Mouse (Mus musculus) CH12.LX (cell line): ENCODE data around the gene Gm20498. TPM values are rescaled to one million over a fixed set of nuclear protein-coding genes. Genes with fewer than 3 reads are reported as not detected.
"Not testable (repeated sequence)": the region's sequence is repeated elsewhere in the genome, so short reads cannot be mapped to it uniquely, and the experiment has no call there.

Experiments
- DNase-seq: peaks from one replicate; pipeline ENCODE4 v3.0.0-alpha.2; 2013; ENCODE audit errors: extremely low read depth
- H3K27ac ChIP-seq: 2 replicates; pipeline ENCODE4 v1.5.1; 2012; ENCODE audit warnings: low read depth, mild to moderate bottlenecking, control low read depth, moderate library complexity; ENCODE audit not compliant: insufficient read depth
- H3K27me3 ChIP-seq: replicated peaks from 2 replicates; pipeline ENCODE3; 2012; ENCODE audit warnings: inconsistent platforms
- H3K36me3 ChIP-seq, 2 experiments: replicated peaks in 1 of 2; 2 replicates each; pipeline versions ENCODE3 to v1.6.1; 2012; ENCODE audit warnings: inconsistent platforms in 1 of 2, low read length in 1 of 2, mild to moderate bottlenecking in 1 of 2, mixed read lengths in 1 of 2, moderate library complexity in 1 of 2; ENCODE audit not compliant: control insufficient read depth in 1 of 2, insufficient read depth in 1 of 2
- H3K4me1 ChIP-seq, 2 experiments: 2 replicates each; pipeline ENCODE4 v1.6.1; 2012; ENCODE audit warnings: inconsistent platforms in 1 of 2, moderate library complexity in 1 of 2; ENCODE audit not compliant: insufficient read depth in 2 of 2, control insufficient read depth in 1 of 2
- H3K4me2 ChIP-seq: 2 replicates; pipeline ENCODE4 v1.6.1; 2012; ENCODE audit warnings: low read depth, mild to moderate bottlenecking, control low read depth; ENCODE audit not compliant: poor library complexity, insufficient read depth, severe bottlenecking
- H3K4me3 ChIP-seq, 3 experiments: fragments of 150-350 bp in 1 of 3; sonication (generic) in 1 of 3; replicated peaks in 1 of 3; 2 replicates each; pipeline versions ENCODE3 to v1.5.1; 2011 to 2012; ENCODE audit warnings: low read depth in 2 of 3, low read length in 2 of 3, mild to moderate bottlenecking in 2 of 3, moderate library complexity in 2 of 3, control low read depth in 1 of 3, improper control_type of control experiment in 1 of 3, inconsistent platforms in 1 of 3, mixed read lengths in 1 of 3; ENCODE audit not compliant: poor library complexity in 1 of 3
- H3K79me2 ChIP-seq: replicated peaks from 2 replicates; pipeline ENCODE4 v1.6.1; 2012; ENCODE audit warnings: mild to moderate bottlenecking, moderate library complexity; ENCODE audit not compliant: control insufficient read depth, poor library complexity, insufficient read depth, severe bottlenecking; ENCODE audit errors: extremely low read depth
- H3K9ac ChIP-seq: 2 replicates; pipeline ENCODE4 v1.6.1; 2012; ENCODE audit warnings: low read depth, mild to moderate bottlenecking, control low read depth, moderate library complexity; ENCODE audit not compliant: insufficient read depth
- H3K9me3 ChIP-seq: replicated peaks from 2 replicates; pipeline ENCODE3; 2012; ENCODE audit warnings: low read length, inconsistent platforms, mixed read lengths
- BHLHE40 ChIP-seq: IDR thresholded peaks from 2 replicates; pipeline ENCODE4 v1.6.1; 2011; ENCODE audit warnings: mild to moderate bottlenecking, low read depth, low read length, improper control_type of control experiment
- E2F4 ChIP-seq: IDR thresholded peaks from 2 replicates; pipeline ENCODE4 v1.6.1; 2011; ENCODE audit warnings: low read depth, low read length, improper control_type of control experiment; ENCODE audit not compliant: insufficient replicate concordance
- HCFC1 ChIP-seq: IDR thresholded peaks from 2 replicates; pipeline ENCODE4 v1.6.1; 2012; ENCODE audit warnings: low read depth, mild to moderate bottlenecking, inconsistent platforms, low read length, improper control_type of control experiment
- MXI1 ChIP-seq: IDR thresholded peaks from 2 replicates; pipeline ENCODE4 v1.6.1; 2011; ENCODE audit warnings: mild to moderate bottlenecking, low read depth, low read length, improper control_type of control experiment
- MYC ChIP-seq: IDR thresholded peaks from 2 replicates; pipeline ENCODE4 v1.6.1; 2011; ENCODE audit warnings: low read depth, mild to moderate bottlenecking, improper control_type of control experiment, low read length
- NELFE ChIP-seq: IDR thresholded peaks from 2 replicates; pipeline ENCODE4 v1.6.1; 2011; ENCODE audit warnings: low read depth, low read length, improper control_type of control experiment
- NRF1 ChIP-seq: IDR thresholded peaks from 2 replicates; pipeline ENCODE4 v1.6.1; 2014; ENCODE audit warnings: low read depth, mild to moderate bottlenecking, inconsistent platforms, low read length, improper control_type of control experiment, moderate library complexity
- PAX5 ChIP-seq: IDR thresholded peaks from 2 replicates; pipeline ENCODE4 v1.6.1; 2012; ENCODE audit warnings: low read length, inconsistent platforms, mixed read lengths
- SIN3A ChIP-seq: IDR thresholded peaks from 2 replicates; pipeline ENCODE4 v1.6.1; 2012; ENCODE audit warnings: low read length, improper control_type of control experiment, inconsistent platforms
- ZC3H11A ChIP-seq: IDR thresholded peaks from 2 replicates; pipeline ENCODE4 v1.6.1; 2012; ENCODE audit warnings: low read depth, mild to moderate bottlenecking, inconsistent platforms, low read length, improper control_type of control experiment
- dilution Hi-C: fragments of 300-500 bp; cut with MboI; formaldehyde crosslinking; loops from 2 replicates; pipeline ENCODE4 v1.14.3; 2020; ENCODE audit warnings: low sequenced_read_pairs; ENCODE audit not compliant: extremely low pct_unique_long_range_greater_than_20kb, extremely low pct_ligation_motif_present
- in situ Hi-C: fragments of 300-500 bp; cut with MboI; formaldehyde crosslinking; loops from 3 replicates; pipeline ENCODE4 v1.14.3; 2019; ENCODE audit warnings: low sequenced_read_pairs, low pct_ligation_motif_present, low pct_unique_long_range_greater_than_20kb, mixed read lengths
- polyA plus RNA-seq: library from polyadenylated mRNA; unstranded; fragments of >175 nt; gene quantifications from 2 replicates; pipeline ENCODE4 v1.2.1, GENCODE M21; 2012; ENCODE audit warnings: low read depth; ENCODE audit not compliant: insufficient read length
- total RNA-seq, 2 experiments: library from RNA; depleted of rRNA; stranded (reverse); fragments of 300-350 nt in 1 of 2; fragments of >200 nt in 1 of 2; gene quantifications; 2 replicates each; pipeline ENCODE4 v1.2.3; 2012 to 2014

Gene Gm20498
- total and polyA plus RNA-seq, 3 experiments, result 25.7 to 52.2 (median 32.6) TPM

GRCm38 (mm10) chr12:81484212-81484611, 48.5 kb downstream of the Gm20498 start:
- H3K9ac ChIP-seq, result peak overlapping the region; percentile 74
- peaks cover 0 to 17% of the 10 kb centered on the region in 2 experiments for H3K36me3 ChIP-seq
- no peak for DNase-seq
- peak; percentile 56 for TF ChIP-seq MYC
- peak; percentile 31; the same call in 1 of the 2 replicates for TF ChIP-seq SIN3A
- TF ChIP-seq NELFE, result no peak
- TF ChIP-seq BHLHE40, result peak; percentile 74
- TF ChIP-seq ZC3H11A, result no peak
- peaks cover 0 to 14% of the 10 kb centered on the region in 2 experiments; a peak in 2 of 4 replicates for H3K4me1 ChIP-seq
- H3K9me3 ChIP-seq, result no peaks in the 10 kb centered on the region
- in situ Hi-C loops (no loop called here), dilution Hi-C loops (no loop called here)
- peaks cover 20% of the 10 kb centered on the region for H3K79me2 ChIP-seq
- peak overlapping the region; percentile 75 to 93 (median 82) for H3K4me3 ChIP-seq
- H3K4me2 ChIP-seq, result peak overlapping the region; percentile 95; the same call in 1 of the 2 replicates
- H3K27ac ChIP-seq, result no peak overlapping the region
- H3K27me3 ChIP-seq, result no peaks in the 10 kb centered on the region

- H3K4me1 ChIP-seq, result peaks cover 0 to 14% of the 10 kb centered on the region in 2 experiments; a peak in 2 of 4 replicates
- peak overlapping the region; percentile 74; the same call in 1 of the 2 replicates for H3K9ac ChIP-seq
- in situ Hi-C loops, result no loop called here
- dilution Hi-C loops, result no loop called here
- peak overlapping the region; percentile 95 for H3K4me2 ChIP-seq
- H3K27ac ChIP-seq, result no peak overlapping the region
- no peaks in the 10 kb centered on the region for H3K27me3 ChIP-seq
- DNase-seq, result peak; percentile 66
- H3K4me3 ChIP-seq, result peak overlapping the region; percentile 35 to 93 (median 82)
- TF ChIP-seq MXI1 (peak; percentile 22; the same call in 1 of the 2 replicates), HCFC1 (0 out of 2 replicates have a peak, but pooled peaks have one; percentile 12), SIN3A (no peak), PAX5 (no peak), NRF1 (peak; percentile 56), E2F4 (0 out of 2 replicates have a peak, but pooled peaks have one; percentile 35)
- no peaks in the 10 kb centered on the region for H3K9me3 ChIP-seq
- peaks cover 20% of the 10 kb centered on the region for H3K79me2 ChIP-seq
- peaks cover 0 to 18% of the 10 kb centered on the region in 2 experiments for H3K36me3 ChIP-seq
These were observed 49.0 kb downstream of the Gm20498 start for GRCm38 (mm10) chr12:81483656-81484055.

- H3K27me3 ChIP-seq, H3K9ac ChIP-seq, H3K4me3 ChIP-seq, H3K27ac ChIP-seq, H3K36me3 ChIP-seq, dilution Hi-C loops, in situ Hi-C loops, H3K79me2 ChIP-seq, H3K4me1 ChIP-seq, H3K9me3 ChIP-seq, H3K4me2 ChIP-seq, DNase-seq: not testable (repeated sequence)
These were observed 73.7 kb downstream of the Gm20498 start for GRCm38 (mm10) chr12:81459051-81459450.

- in situ Hi-C loops, dilution Hi-C loops: not testable (repeated sequence)
These were observed 93.7 kb downstream of the Gm20498 start for GRCm38 (mm10) chr12:81438985-81439384.

GRCm38 (mm10) chr12:81434778-81435177, 97.9 kb downstream of the Gm20498 start:
- H3K9me3 ChIP-seq, H3K79me2 ChIP-seq, dilution Hi-C loops, in situ Hi-C loops, H3K36me3 ChIP-seq, H3K4me3 ChIP-seq, H3K27ac ChIP-seq, H3K9ac ChIP-seq, H3K4me1 ChIP-seq, H3K27me3 ChIP-seq, DNase-seq, H3K4me2 ChIP-seq: not testable (repeated sequence)

More at GRCm38 (mm10) chr12:81438985-81439384, 93.7 kb downstream of the Gm20498 start:
- H3K79me2 ChIP-seq, H3K27ac ChIP-seq, H3K4me2 ChIP-seq, H3K4me1 ChIP-seq, H3K27me3 ChIP-seq, DNase-seq, H3K9ac ChIP-seq, H3K36me3 ChIP-seq, H3K4me3 ChIP-seq, H3K9me3 ChIP-seq: not testable (repeated sequence)
